Mouse (Mus musculus): Measurements from ENCODE around the gene Cyp2f2.

- TF ChIP-seq POLR2A (IDR thresholded peaks at IDR 0.05; ENCODE audit: borderline replicate concordance, low read depth, low read length) (no peak), CTCF (IDR thresholded peaks at IDR 0.05; ENCODE audit: low read depth, low read length) (no peak)
These were observed 48.7 kb downstream of the Cyp2f2 start for GRCm38 (mm10) chr7:27168371-27168770.

All from bone marrow macrophage, adult 2 months (primary cell).